Mouse (Mus musculus) liver, embryonic 14.5 days (tissue): ENCODE data around the gene Slc6a8. TPM values are rescaled to one million over a fixed set of nuclear protein-coding genes. Genes with fewer than 3 reads are reported as not detected.

Source experiments
- ATAC-seq: fragments of 200-750 bp; cut with Nextera tagmentation; 2 replicates; pipeline ENCODE4 v1.8.0; 2017; ENCODE audit warnings: moderate number of reproducible peaks, mild to moderate bottlenecking, moderate library complexity; ENCODE audit not compliant: insufficient read depth
- DNase-seq, 3 experiments: peaks; one replicate each; pipeline ENCODE4 v3.0.0-alpha.2; 2012 to 2013; ENCODE audit warnings: low read depth in 3 of 3, low spot score in 3 of 3
- H3K27ac ChIP-seq: fragments of 300-500 bp; sonication (generic); 2 replicates; pipeline ENCODE4 v1.5.1; 2014; ENCODE audit warnings: moderate library complexity, mild to moderate bottlenecking, control low read depth, inconsistent platforms
- H3K27me3 ChIP-seq: fragments of 300-500 bp; sonication (generic); 2 replicates; pipeline ENCODE4 v1.6.1; 2014; ENCODE audit warnings: mild to moderate bottlenecking, low read length, moderate library complexity; ENCODE audit not compliant: control insufficient read depth, insufficient read depth
- H3K36me3 ChIP-seq: fragments of 300-500 bp; sonication (generic); replicated peaks from 2 replicates; pipeline ENCODE4 v1.6.1; 2014; ENCODE audit warnings: low read depth; ENCODE audit not compliant: control insufficient read depth, insufficient read depth
- H3K4me1 ChIP-seq, 2 experiments: fragments of 200-500 bp in 1 of 2; fragments of 300-500 bp in 1 of 2; sonication (generic) in 1 of 2; replicated peaks; 2 replicates each; pipeline ENCODE4 v1.6.1; 2012 to 2014; ENCODE audit warnings: antibody characterized with exemption in 1 of 2, inconsistent platforms in 1 of 2, low read length in 1 of 2; ENCODE audit not compliant: control insufficient read depth in 2 of 2, insufficient read depth in 2 of 2
- H3K4me2 ChIP-seq: fragments of 300-500 bp; sonication (generic); 2 replicates; pipeline ENCODE4 v1.6.1; 2014; ENCODE audit warnings: low read depth, mild to moderate bottlenecking, control low read depth, moderate library complexity
- H3K4me3 ChIP-seq, 2 experiments: fragments of 200-500 bp in 1 of 2; fragments of 300-500 bp in 1 of 2; sonication (generic) in 1 of 2; 2 replicates each; pipeline ENCODE4 v1.5.1; 2012 to 2014; ENCODE audit warnings: low read depth in 2 of 2, low read length in 2 of 2, mild to moderate bottlenecking in 2 of 2, control low read depth in 1 of 2, inconsistent platforms in 1 of 2, moderate library complexity in 1 of 2; ENCODE audit not compliant: insufficient read depth in 1 of 2
- H3K9ac ChIP-seq: fragments of 300-500 bp; sonication (generic); replicated peaks from 2 replicates; pipeline ENCODE4 v1.6.1; 2014; ENCODE audit warnings: mild to moderate bottlenecking, control low read depth, moderate library complexity
- H3K9me3 ChIP-seq: fragments of 300-500 bp; sonication (generic); 2 replicates; pipeline ENCODE4 v1.6.1; 2016; ENCODE audit warnings: low read length, mixed read lengths; ENCODE audit not compliant: control insufficient read depth
- CTCF ChIP-seq: IDR thresholded peaks from 2 replicates; pipeline ENCODE4 v1.5.1; 2016; ENCODE audit warnings: antibody characterized with exemption, low read depth, control low read depth
- EP300 ChIP-seq: IDR thresholded peaks from 2 replicates; pipeline ENCODE4 v1.6.1; 2016; ENCODE audit warnings: antibody characterized with exemption, low read depth
- WGBS: fragments of 180-500 bp; shearing (Covaris S2); extraction: QIAGEN DNeasy Blood & Tissue Kit; methylation state at CpG from one replicate; pipeline ENCODE4 v1.1.7; 2014; ENCODE audit not compliant: insufficient replicate concordance; 5-methylcytosine and 5-hydroxymethylcytosine counted together
- polyA plus RNA-seq, 2 experiments: library from polyadenylated mRNA; depleted of rRNA in 1 of 2; stranded (reverse) in 1 of 2; unstranded in 1 of 2; fragments of >200 nt; fragmentation: Nextera tagmentation in 1 of 2; extraction: Ambion mirVana in 1 of 2; gene quantifications; 2 replicates each; pipeline versions ENCODE4 v1.2.1 to v1.2.3; 2012 to 2014

The Slc6a8 gene
- polyA plus RNA-seq, 2 experiments: 0.29 to 1.7 TPM

DNA sequence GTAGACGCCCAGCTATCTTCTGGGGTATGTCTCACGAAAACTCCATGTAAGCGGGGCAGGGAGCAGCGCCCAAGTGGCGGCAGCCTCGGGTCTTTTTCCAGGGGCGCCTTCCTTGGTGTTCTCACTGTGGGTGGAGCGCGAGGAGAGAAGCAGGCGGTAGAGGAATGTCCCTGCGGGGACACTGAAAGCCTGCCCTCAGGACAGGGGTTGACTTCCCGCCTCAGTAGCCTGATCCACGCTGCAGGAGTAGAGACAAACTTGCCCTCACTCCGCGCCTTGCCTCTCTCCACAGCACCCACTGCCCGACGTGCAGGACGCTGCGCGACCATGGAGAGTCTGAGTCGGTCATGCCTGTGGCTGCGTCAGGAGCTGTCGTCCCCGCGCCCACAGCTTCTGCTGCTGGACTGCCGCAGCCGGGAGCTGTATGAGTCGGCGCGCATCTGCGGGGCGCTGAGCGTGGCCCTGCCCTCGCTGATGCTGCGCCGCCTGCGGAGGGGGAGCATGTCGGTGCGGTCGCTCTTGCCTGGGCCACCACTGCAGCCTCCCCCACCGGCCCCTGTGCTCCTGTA lies 33.0 kb upstream of the Slc6a8 start:
- H3K4me1 ChIP-seq: no peaks in the 10 kb centered on the region; a peak in 1 of 4 replicates
- no peak for ATAC-seq
- H3K4me3 ChIP-seq: peak overlapping the region; percentile 43 to 56
- H3K4me2 ChIP-seq: peak overlapping the region; percentile 49
- DNase-seq: no peak
- H3K27me3 ChIP-seq: peaks cover 53% of the 10 kb centered on the region
- no peak overlapping the region for H3K27ac ChIP-seq
- H3K9me3 ChIP-seq: no peaks in the 10 kb centered on the region
- TF ChIP-seq EP300 (no peak), CTCF (no peak)
- H3K9ac ChIP-seq: no peak overlapping the region
- H3K36me3 ChIP-seq: no peaks in the 10 kb centered on the region
- 14% methylated on average over 40 of the region's 41 CpGs for WGBS

GRCm38 (mm10) chrX:73645121-73645520 lies 27.8 kb upstream of the Slc6a8 start:
- WGBS: 25% methylated on average over 4 of the region's 4 CpGs
- TF ChIP-seq EP300: no peak
- TF ChIP-seq CTCF: no peak
- H3K36me3 ChIP-seq: no peaks in the 10 kb centered on the region

GRCm38 (mm10) chrX:73650869-73651268 lies 22.1 kb upstream of the Slc6a8 start:
- WGBS: 62% methylated on average over 3 of the region's 3 CpGs
- no peaks in the 10 kb centered on the region; a peak in 1 of 4 replicates for H3K4me1 ChIP-seq
- no peak overlapping the region for H3K4me3 ChIP-seq
- H3K36me3 ChIP-seq: no peaks in the 10 kb centered on the region
- ATAC-seq (no peak), DNase-seq (no peak)
- no peak for TF ChIP-seq EP300
- no peak for TF ChIP-seq CTCF
- H3K9ac ChIP-seq: no peak overlapping the region
- H3K27ac ChIP-seq: no peak overlapping the region
- H3K27me3 ChIP-seq: no peaks in the 10 kb centered on the region
- H3K9me3 ChIP-seq: no peaks in the 10 kb centered on the region
- no peak overlapping the region for H3K4me2 ChIP-seq

More at GRCm38 (mm10) chrX:73645121-73645520, 27.8 kb upstream of the Slc6a8 start:
- Histone ChIP-seq H3K27me3 (peaks cover 10% of the 10 kb centered on the region), H3K9ac (no peak overlapping the region), H3K4me3 (no peak overlapping the region), H3K9me3 (no peaks in the 10 kb centered on the region), H3K4me1 (no peaks in the 10 kb centered on the region), H3K4me2 (no peak overlapping the region), H3K27ac (no peak overlapping the region)
- ATAC-seq: no peak
- no peak for DNase-seq

- TF ChIP-seq EP300: no peak
- no peak for TF ChIP-seq CTCF
- Histone ChIP-seq H3K4me2 (no peak overlapping the region), H3K27ac (no peak overlapping the region), H3K4me3 (no peak overlapping the region), H3K27me3 (no peaks in the 10 kb centered on the region), H3K9ac (no peak overlapping the region), H3K36me3 (no peaks in the 10 kb centered on the region), H3K9me3 (no peaks in the 10 kb centered on the region), H3K4me1 (no peaks in the 10 kb centered on the region; a peak in 1 of 4 replicates)
- WGBS: 56% methylated on average over 6 of the region's 6 CpGs
- DNase-seq: no peak
- no peak for ATAC-seq
Measured at GRCm38 (mm10) chrX:73653392-73653791, 19.6 kb upstream of the Slc6a8 start.

- no peak overlapping the region for H3K4me2 ChIP-seq
- no peak for ATAC-seq
- H3K36me3 ChIP-seq: no peaks in the 10 kb centered on the region
- no peak overlapping the region for H3K9ac ChIP-seq
- WGBS: 3% methylated on average over 6 of the region's 6 CpGs
- DNase-seq: peak in 1 of 3 experiments; percentile 46
- no peak for TF ChIP-seq EP300
- TF ChIP-seq CTCF: peak; percentile 94
- H3K4me3 ChIP-seq: no peak overlapping the region
- no peak overlapping the region for H3K27ac ChIP-seq
- H3K4me1 ChIP-seq: no peaks in the 10 kb centered on the region; a peak in 1 of 4 replicates
- no peaks in the 10 kb centered on the region for H3K9me3 ChIP-seq
- no peaks in the 10 kb centered on the region for H3K27me3 ChIP-seq
Measured at GRCm38 (mm10) chrX:73654177-73654576, 18.8 kb upstream of the Slc6a8 start.
